ENCODE assay signal across 8 mouse cellular contexts in the genomic region with DNA sequence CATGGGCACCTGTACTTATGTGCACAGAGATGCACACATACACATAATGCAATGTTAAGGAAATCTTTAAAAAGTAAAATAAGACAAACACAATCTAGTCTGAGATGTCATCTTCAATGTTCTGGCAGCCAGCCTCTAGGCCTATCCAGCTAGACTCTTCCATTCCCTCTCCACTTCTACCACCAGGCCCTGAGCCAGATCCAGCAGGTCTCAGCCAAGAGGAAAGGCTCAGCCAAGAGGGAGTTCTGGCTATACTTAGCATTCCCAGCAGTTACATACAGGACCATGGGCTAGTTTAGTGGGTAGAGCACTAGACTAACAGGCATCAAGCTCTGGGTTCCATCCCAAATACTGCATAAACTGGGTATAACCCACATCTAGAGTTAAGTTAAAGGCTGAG. TPM values are rescaled to one million over a fixed set of nuclear protein-coding genes. Genes with fewer than 3 reads are reported as not detected.
A peak's percentile ranks its signal among the peaks of the same experiment; 100 is the strongest.
DNase-seq lines count a peak whose midpoint lies in the region; ATAC-seq and TF ChIP-seq lines count a peak whose summit lies in the region.

No protein-coding gene starts in this region.

- H3K27me3 ChIP-seq in kidney, adult 2 months (replicated peaks; ENCODE audit: control insufficient read depth, insufficient read depth, low read length), result no peaks in the 10 kb centered on the region

- no peaks in the 10 kb centered on the region for H3K36me3 ChIP-seq in kidney, adult 2 months (ENCODE audit: control insufficient read depth, insufficient read depth, low read length)

- no peak for TF ChIP-seq POLR2A in kidney, adult 2 months (IDR thresholded peaks at IDR 0.05; ENCODE audit: low read depth, low read length)

- peak; percentile 82; the same call in 1 of the 2 replicates for ATAC-seq in cerebellum, adult (ENCODE audit: insufficient number of reproducible peaks, low FRiP score, low TSS enrichment)

- intact Hi-C loops in left cerebral cortex, adult 2 months (cut with DNase I), result no loop called here

- no peak overlapping the region for H3K4me3 ChIP-seq in kidney, adult 2 months (ENCODE audit: insufficient read depth, low read depth, low read length)
- no peak overlapping the region for H3K4me3 ChIP-seq in left cerebral cortex, adult 2 months

- peaks cover 44% of the 10 kb centered on the region for H3K4me1 ChIP-seq in kidney, adult 2 months (ENCODE audit: control insufficient read depth, insufficient read depth, low read length)

- peak; percentile 67 for DNase-seq in kidney, adult 2 months
- DNase-seq in kidney, adult 11 months, result no peak
- DNase-seq in heart, adult 18-20 months, result peak; percentile 90 to 91
- DNase-seq in left cerebral cortex, adult 2 months (ENCODE audit: extremely low spot score in 1 of 2, low spot score in 2 of 2), result peak; percentile 20 to 44
- DNase-seq in right cerebral cortex, adult 2 months (ENCODE audit: low spot score in 2 of 2), result peak; percentile 23 to 31
- DNase-seq in natural killer cell, adult 2 months (ENCODE audit: low spot score in 2 of 2), result no peak
- no peak for DNase-seq in spleen, postnatal 10 days (ENCODE audit: low spot score in 2 of 2)

- no peak for TF ChIP-seq CTCF in kidney, adult 2 months (conservative IDR thresholded peaks at IDR 0.05; ENCODE audit: insufficient read depth, insufficient read length, low read depth, low read length)
- no peak for TF ChIP-seq CTCF in left cerebral cortex, adult 2 months (IDR thresholded peaks at IDR 0.05)

- no peak overlapping the region for H3K27ac ChIP-seq in kidney, adult 2 months (ENCODE audit: insufficient read depth, low read depth, low read length)
- no peak overlapping the region for H3K27ac ChIP-seq in left cerebral cortex, adult 2 months

RNA-seq across cellular contexts. Expression of gene Cux1, which starts 26.3 kb away (rescaled TPM):
- 126 and 136 TPM in 2 replicates for polyA plus RNA-seq in kidney, adult 2 months (2012; rRNA removed)
- 10 to 100 TPM; 78.7 to 87.5 TPM for total RNA-seq in heart, adult 18-20 months (2021)
- total RNA-seq in left cerebral cortex, adult 2 months (2021), result 100 to 1,000 TPM; 107 to 117 TPM

Comparison
In these comparisons a context has a peak if more than half of its experiments do, and no peak if none do; other contexts are left out.
1. DNase-seq: peak in kidney, adult 2 months (single experiment), heart, adult 18-20 months (2 of 2), left cerebral cortex, adult 2 months (2 of 2) and right cerebral cortex, adult 2 months (2 of 2); none in kidney, adult 11 months (single experiment), natural killer cell, adult 2 months (0 of 2) and spleen, postnatal 10 days (0 of 2).